Mouse (Mus musculus) yolk sac, embryonic 10.5 days (tissue): ENCODE data around the gene Gas8.
"Not testable (repeated sequence)": the region's sequence is repeated elsewhere in the genome, so short reads cannot be mapped to it uniquely, and the experiment has no call there.

Experiments
- DNase-seq: peaks from one replicate; pipeline ENCODE4 v3.0.0-alpha.2; 2017; ENCODE audit warnings: low spot score

The Gas8 gene

DNA sequence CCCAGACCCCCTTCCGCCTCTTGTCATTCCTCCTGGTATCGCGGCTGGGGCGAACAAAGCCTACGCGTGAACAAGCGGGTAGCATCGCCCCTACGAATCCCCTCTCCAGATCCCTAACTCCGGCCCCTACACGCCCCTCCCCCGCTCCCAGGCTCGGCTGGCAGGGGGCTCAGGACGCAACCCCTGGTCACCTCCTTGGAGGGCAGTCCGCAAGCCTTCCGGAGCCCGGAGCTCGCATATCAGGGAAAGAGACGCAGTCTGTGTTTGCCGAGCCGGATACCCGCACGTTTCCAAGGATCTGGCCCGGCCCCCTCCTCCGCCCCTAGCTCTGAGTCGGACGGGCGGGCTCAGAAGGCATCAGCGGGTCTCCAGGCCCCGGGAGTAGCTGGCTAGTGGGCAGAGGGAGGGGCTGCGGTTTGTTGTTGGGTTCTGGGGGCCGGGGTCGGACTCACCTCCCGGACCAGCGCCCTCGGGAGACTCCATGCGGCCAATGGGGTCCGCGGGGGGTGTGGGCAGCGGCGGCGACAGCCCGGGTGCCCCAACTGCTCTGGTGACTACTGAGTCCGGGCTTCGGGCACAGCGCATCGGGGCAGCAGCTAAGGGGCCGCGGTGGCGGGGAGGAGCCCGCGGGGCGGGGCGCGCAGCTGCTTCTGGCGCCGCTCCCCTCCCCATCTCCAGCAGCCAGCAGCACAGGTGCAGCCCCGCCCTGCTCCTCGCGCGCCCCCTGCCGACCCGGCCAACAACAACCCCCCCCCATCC, 3.7 kb upstream of the Gas8 start, which contains the start of gene Dbndd1:
Gene Dbndd1, minus strand, starts transcription at position 683 of the 759 bp plus-strand sequence.
- peak; percentile 76 for DNase-seq

DNA sequence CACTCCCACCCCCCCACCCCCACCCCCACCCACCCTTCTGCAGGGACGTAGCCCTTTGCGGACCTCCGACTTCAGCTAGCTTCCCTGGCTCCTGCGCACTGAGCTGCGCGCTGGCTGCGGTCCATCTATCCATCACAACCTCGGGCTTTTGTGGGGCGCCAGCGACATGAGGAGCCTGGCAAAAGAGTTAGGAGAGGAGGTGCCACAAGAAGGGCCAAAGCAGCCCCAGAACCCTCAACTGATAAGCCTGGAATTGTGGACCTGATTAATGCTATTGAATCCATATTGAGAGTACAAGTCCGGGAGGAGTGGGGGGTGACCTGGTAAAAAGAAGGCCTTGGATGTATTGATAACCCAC, 3.1 kb upstream of the Gas8 start:
- no peak for DNase-seq

DNA sequence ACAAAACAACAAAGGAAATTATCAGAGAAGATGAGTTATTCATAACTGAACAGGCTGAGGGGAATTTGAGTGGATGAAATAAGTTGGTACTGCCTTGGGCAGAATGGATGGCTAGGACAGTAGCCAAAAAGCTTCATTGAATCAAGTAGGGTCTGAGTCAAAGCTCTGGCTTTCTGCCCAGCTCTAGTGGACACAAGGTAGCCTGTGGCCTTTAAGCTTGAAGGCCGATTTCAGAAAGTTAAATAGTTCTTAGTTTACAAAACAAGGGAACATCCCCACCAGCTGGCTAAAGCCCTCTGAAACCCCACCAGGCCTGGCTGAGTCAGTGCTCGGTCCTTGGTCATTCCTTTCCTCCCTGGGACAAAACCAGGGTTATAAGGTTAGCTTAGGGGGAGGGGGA, 2.0 kb upstream of the Gas8 start:
- no peak for DNase-seq

DNA sequence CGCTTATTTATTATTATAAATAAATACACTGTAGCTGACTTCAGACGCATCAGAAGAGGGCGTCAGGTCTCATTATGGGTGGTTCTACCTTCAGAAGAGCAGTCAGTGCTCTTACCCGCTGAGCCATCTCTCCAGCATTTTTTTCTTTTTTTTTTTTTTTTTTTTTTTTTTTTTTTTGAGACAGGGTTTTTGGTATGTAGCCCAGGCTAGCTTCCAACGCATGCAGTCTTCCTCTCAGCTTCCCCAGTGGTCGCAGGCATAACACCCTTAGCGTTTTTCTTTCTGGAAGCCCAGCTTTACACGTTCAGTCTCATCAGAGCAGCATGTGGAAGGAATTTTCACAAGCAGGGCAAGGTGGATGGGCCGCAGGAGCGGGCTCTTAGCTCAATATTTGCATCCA, 462 bp upstream of the Gas8 start:
- DNase-seq: no peak

DNA sequence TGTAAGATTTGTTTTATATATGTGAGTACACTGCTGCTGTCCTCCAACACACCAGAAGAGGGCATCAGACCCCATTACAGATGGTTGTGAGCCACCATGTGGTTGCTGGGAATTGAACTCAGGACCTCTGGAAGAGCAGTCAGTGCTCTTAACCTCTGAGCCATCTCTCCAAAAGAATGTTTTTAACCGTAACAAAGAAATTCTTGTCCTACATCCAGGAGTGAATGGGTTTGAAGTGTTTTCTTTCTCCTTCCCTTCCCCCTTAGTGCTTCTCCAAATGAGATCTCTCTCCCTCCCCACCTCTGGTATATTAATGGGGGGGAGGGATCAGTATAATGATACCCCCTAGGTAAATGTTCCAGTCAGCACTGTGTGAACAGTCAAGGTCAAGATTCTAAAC, 1.4 kb downstream of the Gas8 start:
- not testable (repeated sequence) for DNase-seq

DNA sequence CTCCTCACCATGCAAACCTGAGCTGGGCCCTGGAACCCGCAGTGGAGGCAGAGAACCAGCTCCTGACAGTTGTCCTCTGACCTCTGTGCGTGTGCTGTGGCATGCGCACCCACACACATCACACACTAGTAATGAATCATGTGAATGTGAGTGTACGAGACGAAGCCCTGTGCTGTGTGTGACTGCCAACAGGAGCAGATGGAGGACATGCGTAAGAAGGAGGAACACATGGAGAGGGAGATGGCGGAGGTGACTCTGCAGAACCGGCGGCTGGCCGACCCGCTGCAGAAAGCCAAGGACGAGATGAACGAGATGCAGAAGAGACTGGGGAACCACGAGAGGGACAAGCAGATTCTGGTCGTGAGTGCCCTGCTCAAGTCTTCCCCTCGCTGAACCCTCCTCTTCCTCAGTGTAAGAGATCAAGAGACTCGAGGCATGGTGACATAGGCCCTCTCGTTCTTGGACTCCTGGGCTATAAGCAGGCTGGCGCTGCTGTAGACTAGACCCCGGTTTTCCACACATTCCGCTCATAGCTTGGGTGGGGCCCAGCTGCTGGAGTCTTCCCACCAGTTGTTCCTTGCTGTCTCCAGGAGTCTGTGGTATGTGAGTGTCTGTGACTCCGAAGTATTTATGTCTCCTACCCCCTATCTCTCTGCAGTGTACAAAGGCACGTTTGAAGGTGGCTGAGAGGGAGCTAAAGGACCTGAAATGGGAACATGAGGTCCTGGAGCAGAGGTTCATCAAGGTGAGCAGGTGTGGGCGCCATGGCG, 9.3 kb downstream of the Gas8 start:
- no peak for DNase-seq

DNA sequence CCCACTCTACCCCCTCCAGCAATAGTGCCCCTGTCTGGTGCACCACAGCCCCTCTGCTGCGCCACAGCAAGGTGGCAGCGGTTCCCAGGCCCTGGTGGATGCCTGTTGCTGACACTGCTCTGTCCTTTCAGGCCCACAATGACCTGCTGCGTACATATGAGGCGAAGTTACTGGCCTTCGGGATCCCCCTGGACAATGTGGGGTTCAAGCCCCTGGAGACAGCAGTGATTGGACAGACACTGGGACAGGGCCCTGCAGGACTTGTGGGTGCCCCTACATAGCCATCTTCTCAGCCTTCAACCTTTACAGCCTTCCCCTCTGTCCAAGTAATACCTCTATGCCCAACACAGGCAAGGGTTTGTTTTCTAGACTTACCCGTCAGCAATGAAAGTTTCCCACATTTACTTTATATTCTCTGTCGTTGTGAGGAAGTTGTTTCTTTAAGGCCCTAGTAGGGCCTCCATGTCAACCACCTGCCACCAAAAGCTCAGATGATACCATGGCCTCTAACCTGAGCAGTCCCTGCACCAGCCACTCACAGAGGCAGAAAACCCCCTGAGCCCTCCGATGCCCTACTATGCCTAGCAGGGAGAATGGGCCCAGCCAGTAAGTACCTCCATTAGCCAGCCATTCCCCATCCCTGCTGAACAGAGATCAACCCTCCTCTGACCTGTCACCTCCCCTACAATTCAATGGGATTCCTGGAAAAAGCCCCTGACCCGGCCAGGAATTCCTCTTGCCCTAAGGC, 17.8 kb downstream of the Gas8 start:
- DNase-seq: no peak

DNA sequence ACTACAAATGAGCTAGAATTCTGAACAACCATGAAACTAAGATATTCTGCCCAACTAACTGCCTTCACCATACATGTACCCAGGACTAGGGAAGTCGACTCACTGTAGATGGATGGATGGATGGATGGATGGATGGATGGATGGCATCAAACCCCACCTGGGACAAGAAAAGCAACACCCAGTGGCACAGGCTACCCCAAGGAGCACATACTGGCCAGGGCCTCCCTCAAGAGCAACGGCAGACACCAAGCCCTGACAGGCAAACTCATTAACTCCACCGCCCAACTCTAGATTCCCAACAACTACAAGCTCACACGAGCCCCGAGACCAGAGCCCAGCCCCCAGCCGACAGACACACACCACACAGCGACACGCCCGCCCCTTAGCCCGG, 18.4 kb downstream of the Gas8 start:
- no peak for DNase-seq

DNA sequence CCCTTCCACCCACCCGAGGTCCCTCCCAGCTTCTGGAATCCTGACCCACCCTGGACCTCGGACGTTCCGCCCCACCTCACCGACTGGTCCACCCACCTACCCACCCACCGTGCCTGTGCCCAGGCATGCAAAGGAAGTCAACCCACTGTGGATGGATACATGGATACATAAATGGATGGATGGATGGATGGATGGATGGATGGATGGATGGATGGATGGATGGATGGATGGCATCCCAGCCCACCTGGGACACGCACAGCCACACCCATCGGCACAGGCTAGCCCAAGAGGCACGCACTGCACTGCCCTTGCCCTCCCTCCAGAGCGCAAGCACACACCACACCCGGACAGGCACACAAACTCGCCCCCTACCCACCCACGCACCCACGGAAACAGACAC, 19.0 kb downstream of the Gas8 start:
- DNase-seq: not testable (repeated sequence)

DNA sequence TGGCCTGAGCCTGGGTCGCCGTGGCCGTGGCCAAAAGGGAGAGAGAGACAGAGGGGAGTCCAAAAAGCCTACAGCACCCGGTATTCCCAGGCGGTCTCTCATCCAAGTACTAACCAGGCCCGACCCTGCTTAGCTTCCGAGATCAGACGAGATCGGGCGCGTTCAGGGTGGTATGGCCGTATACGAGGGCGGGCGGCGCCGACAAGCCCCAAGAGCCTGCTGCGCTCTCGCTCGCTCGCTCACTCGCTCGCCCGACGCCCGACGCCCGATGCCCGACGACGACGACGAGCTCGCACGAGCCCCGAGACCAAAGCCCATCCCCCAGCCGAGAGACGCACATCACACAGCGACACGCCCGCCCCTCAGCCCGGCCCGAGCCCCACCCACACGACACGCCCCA, 45.6 kb downstream of the Gas8 start:
- not testable (repeated sequence) for DNase-seq

DNA sequence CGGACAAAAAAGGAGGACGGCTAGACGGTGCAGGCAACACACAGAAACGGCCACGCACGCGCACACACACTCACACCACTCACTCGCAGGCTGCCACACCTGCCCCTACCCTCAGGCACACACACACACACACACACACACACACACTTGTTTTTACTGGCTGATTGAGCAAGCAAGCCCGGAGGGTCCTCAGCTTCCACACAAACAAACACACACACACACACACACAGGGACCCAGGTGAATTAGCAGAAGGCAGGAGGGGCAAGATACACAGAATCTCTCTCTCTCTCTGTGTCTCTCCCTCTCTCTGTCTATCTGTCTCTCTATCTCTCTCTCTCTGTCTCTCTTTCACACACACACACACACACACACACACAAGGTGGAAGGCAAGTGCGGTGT, 56.8 kb downstream of the Gas8 start:
- DNase-seq: not testable (repeated sequence)
